Mouse (Mus musculus) layer of hippocampus, adult 6 months (tissue): ENCODE results near the gene Cabp1. TPM values are rescaled to one million over a fixed set of nuclear protein-coding genes. Genes with fewer than 3 reads are reported as not detected.

Source experiments
- long read RNA-seq, 2 experiments: library from polyadenylated mRNA; unstranded; transcript quantifications; one replicate each; pipeline ENCODE4 v2.0.0; 2019 to 2020
- polyA plus RNA-seq: library from polyadenylated mRNA; unstranded; fragments of <200 nt; fragmentation: Nextera tagmentation; gene quantifications from 2 replicates; pipeline ENCODE4 v1.2.3, GENCODE M21; 2021

Cabp1 gene
- 8.6 and 9.8 TPM in 2 replicates for polyA plus RNA-seq
- long read RNA-seq, experiment 1, partial matches to known transcripts: 5 of 8 reads
- long read RNA-seq, experiment 1, other reads (novel, unspliced or antisense): 1 of 8 reads
- long read RNA-seq, experiment 2, partial matches to known transcripts: 0 of 10 reads
- long read RNA-seq, experiment 2, other reads (novel, unspliced or antisense): 2 of 10 reads

GRCm38 (mm10) chr5:115193669-115194625 is at the start of gene Cabp1:
TSS of gene Cabp1 (minus strand) at chr5:115194381.

DNA sequence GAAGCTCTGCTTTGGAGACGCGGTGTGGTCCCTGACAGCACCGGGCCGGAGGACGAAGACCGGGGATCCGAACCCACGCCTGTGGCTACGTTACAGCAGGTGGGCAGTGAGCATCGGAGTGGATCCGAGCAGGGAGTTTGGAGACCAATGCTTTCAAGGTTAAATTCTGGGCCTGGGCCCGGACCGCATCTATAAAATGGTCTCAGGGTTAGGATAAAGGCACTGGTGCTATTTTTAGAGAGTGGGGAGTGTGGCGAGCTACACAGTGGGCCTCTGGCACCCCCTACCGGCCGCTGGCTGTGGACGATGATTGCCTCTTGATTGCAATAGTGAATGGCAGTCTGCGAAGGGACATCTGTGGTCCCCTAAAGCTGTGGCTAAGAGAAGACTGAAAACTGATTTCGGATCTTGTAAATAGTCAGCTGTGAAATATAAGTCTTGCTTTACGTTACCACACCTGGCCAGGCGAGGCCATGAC is 41.6 kb upstream of the Cabp1 start, which contains the start of gene Pop5:
Pop5 (plus strand) TSS at position 51 of the 478 bp plus-strand sequence.

GRCm38 (mm10) chr5:115158040-115158983 is 35.9 kb downstream of the Cabp1 start, which contains the start of gene Mlec:
TSS of gene Mlec (minus strand) at chr5:115158179.

DNA sequence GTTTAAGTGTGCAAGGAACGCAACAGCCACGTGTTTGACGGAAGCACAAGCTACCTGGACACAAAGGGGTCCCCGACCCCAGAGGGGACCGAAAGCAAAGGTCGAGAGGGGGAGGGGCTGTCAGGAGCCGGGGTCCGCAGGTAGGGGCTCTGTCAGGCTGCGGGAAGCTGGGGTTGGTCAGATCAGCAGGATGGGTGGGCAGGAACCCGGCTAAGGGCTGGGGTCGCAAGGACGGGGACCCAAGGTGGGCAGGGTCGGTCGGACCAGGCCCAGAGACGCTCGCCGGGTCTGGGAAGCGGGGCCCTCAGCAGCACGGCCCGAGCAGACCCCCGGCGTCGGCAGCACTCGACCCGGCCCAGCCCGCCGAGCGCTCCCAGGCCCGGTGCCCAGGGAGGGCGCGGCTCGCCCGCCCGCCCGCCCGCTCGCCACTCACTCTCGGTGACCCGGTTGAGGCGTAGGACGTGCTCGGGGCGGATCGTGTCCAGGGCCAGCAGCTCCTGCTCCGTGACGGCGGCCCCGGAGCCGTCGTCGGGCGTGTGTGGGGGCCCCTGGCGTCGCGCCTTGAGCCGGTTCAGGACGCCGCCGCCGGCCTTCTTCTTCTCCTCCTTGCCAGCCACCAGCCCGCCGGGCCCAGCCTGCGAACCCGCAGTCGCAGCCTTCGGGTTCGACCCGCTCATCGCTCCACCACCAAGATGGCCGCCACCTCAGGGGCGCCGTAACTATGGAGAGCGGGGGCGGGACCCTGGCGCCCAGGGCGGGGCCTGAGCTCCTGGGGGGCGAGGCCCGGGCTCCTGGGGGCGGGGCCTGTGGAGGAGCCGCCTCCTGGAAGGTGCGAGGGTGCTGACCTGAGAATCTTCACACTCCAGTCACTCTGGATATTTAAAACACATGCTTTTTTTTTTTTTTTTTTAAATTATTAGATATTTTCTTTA is 59.7 kb downstream of the Cabp1 start, which contains the start of gene Unc119b:
Unc119b (minus strand) TSS at position 742 of the 932 bp plus-strand sequence.

DNA sequence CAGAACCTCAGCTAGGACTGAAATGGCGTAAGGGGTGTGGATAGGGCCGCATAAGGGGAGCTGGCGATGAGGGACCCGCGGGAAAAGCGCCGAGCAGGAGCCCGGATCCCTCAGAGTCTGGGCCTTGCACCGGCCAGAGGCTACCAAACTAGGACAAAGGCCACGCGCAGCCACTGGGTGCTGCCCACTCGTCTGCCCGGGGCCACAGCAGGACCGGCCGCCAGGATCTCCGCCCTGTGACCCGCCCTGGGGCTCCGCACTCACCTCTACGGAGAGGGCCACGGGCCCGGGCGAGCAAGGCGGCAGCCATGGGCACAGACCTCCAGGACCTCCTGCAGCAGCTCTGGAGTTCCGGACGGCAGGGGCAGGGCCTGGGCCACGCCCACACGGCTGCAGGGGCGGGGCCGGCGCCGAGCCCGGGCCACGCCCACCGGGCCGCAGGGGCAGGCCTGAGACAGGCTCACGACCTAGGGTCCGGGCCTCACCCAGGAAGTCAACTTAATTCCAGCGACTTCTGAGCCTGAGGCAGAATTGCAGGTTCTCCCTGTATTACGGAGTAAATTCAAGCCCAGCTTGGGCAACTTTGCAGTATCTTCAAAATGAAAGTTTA is 75.1 kb downstream of the Cabp1 start, which contains the start of gene Acads:
Acads (minus strand) TSS at position 386 of the 610 bp plus-strand sequence.

Other genes with a start within 250 kb of the Cabp1 start
- 0.04 TPM in 1 of 2 replicates, not detected in the other for gene Hnf1a, start 223.3 kb downstream of the Cabp1 start, polyA plus RNA-seq
- gene Sppl3, start 183.2 kb downstream of the Cabp1 start, polyA plus RNA-seq: 7.9 and 8.7 TPM in 2 replicates
- gene Gm10401, start 96.1 kb downstream of the Cabp1 start, polyA plus RNA-seq: 10.3 and 10.8 TPM in 2 replicates
- gene Acads, start 75.0 kb downstream of the Cabp1 start, polyA plus RNA-seq: 4.2 and 4.3 TPM in 2 replicates
- gene Unc119b, start 59.4 kb downstream of the Cabp1 start, polyA plus RNA-seq: 17.7 and 19.2 TPM in 2 replicates
- 20.8 and 25.1 TPM in 2 replicates for gene Mlec, start 36.2 kb downstream of the Cabp1 start, polyA plus RNA-seq
- 325 and 335 TPM in 2 replicates for gene Pop5, start 41.5 kb upstream of the Cabp1 start, polyA plus RNA-seq
- gene Rnf10, start 78.5 kb upstream of the Cabp1 start, polyA plus RNA-seq: 49.6 and 52.5 TPM in 2 replicates
- gene Coq5, start 85.3 kb upstream of the Cabp1 start, polyA plus RNA-seq: 61.2 and 63.5 TPM in 2 replicates
- 357 and 367 TPM in 2 replicates for gene Dynll1, start 106.6 kb upstream of the Cabp1 start, polyA plus RNA-seq
- gene Srsf9, start 132.8 kb upstream of the Cabp1 start, polyA plus RNA-seq: 32.8 and 35.5 TPM in 2 replicates
- 19.3 and 21.7 TPM in 2 replicates for gene Gatc, start 146.8 kb upstream of the Cabp1 start, polyA plus RNA-seq
- 45.2 and 46.4 TPM in 2 replicates for gene Triap1, start 146.8 kb upstream of the Cabp1 start, polyA plus RNA-seq
- gene Cox6a1, start 154.6 kb upstream of the Cabp1 start, polyA plus RNA-seq: 2,766 and 2,985 TPM in 2 replicates
- gene Msi1, start 235.2 kb upstream of the Cabp1 start, polyA plus RNA-seq: 8.3 and 9.3 TPM in 2 replicates